Mouse (Mus musculus) intestine, embryonic 15.5 days (tissue): ENCODE measurements at regions not wholly inside any gene's neighbourhood (a gene's known extent, or its start where the extent isn't known, plus 50 kb on each side); places are given as distances from the start of the nearest gene placed in this dataset.

Source experiments
- ATAC-seq: fragments of 200-750 bp; cut with Nextera tagmentation; 2 replicates; pipeline ENCODE4 v1.8.0; 2017; ENCODE audit warnings: moderate TSS enrichment, moderate library complexity
- H3K27ac ChIP-seq: fragments of 300-500 bp; sonication (generic); 2 replicates; pipeline ENCODE4 v1.5.1; 2015; ENCODE audit warnings: mild to moderate bottlenecking, inconsistent platforms
- H3K27me3 ChIP-seq: fragments of 300-500 bp; sonication (generic); replicated peaks from 2 replicates; pipeline ENCODE4 v1.6.1; 2015; ENCODE audit warnings: inconsistent platforms
- H3K36me3 ChIP-seq: fragments of 300-500 bp; sonication (generic); 2 replicates; pipeline ENCODE4 v1.6.1; 2015; ENCODE audit warnings: inconsistent platforms
- H3K4me1 ChIP-seq: fragments of 300-500 bp; sonication (generic); replicated peaks from 2 replicates; pipeline ENCODE4 v1.6.1; 2015; ENCODE audit warnings: inconsistent platforms
- H3K4me2 ChIP-seq: fragments of 300-500 bp; sonication (generic); replicated peaks from 2 replicates; pipeline ENCODE4 v1.6.1; 2015; ENCODE audit warnings: mild to moderate bottlenecking, inconsistent platforms
- H3K4me3 ChIP-seq: fragments of 300-500 bp; sonication (generic); replicated peaks from 2 replicates; pipeline ENCODE4 v1.5.1; 2015; ENCODE audit warnings: inconsistent platforms
- H3K9ac ChIP-seq: fragments of 300-500 bp; sonication (generic); 2 replicates; pipeline ENCODE4 v1.6.1; 2015; ENCODE audit warnings: inconsistent platforms
- H3K9me3 ChIP-seq: fragments of 300-500 bp; sonication (generic); 2 replicates; pipeline ENCODE4 v1.6.1; 2016; ENCODE audit warnings: inconsistent platforms
- WGBS: fragments of 180-500 bp; shearing (Covaris S2); methylation state at CpG from one replicate; pipeline ENCODE4 v1.1.7; 2015; 5-methylcytosine and 5-hydroxymethylcytosine counted together

DNA sequence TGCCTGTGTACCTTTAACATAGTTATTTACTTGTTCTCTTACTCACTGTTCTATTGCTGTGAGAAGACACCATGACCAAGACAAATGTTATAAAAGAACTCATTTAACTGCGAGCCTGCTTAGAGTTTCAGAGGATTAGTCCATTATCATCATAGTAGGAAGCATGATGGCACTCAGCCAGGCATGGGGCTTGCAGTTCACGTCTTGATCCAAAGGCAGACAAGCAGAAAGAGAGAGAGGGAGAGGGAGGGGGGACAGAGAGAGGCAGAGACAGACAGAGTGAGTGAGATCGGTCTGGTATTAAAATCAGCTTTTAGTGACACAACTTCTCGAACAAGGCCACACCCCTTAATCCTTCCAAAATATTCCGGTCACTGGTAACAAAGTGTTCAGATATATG lies 106.2 kb upstream of the Tbc1d5 start:
- no peaks in the 10 kb centered on the region for H3K4me1 ChIP-seq
- ATAC-seq = no peak
- 75% methylated on average over 5 of the region's 5 CpGs for WGBS
- no peak overlapping the region for H3K9ac ChIP-seq
- H3K9me3 ChIP-seq = no peaks in the 10 kb centered on the region
- no peaks in the 10 kb centered on the region for H3K27me3 ChIP-seq
- no peak overlapping the region for H3K4me2 ChIP-seq
- H3K27ac ChIP-seq = no peak overlapping the region
- H3K36me3 ChIP-seq = no peaks in the 10 kb centered on the region
- H3K4me3 ChIP-seq = no peak overlapping the region

GRCm38 (mm10) chr17:51278771-51279170 lies 99.6 kb upstream of the Tbc1d5 start:
- no peaks in the 10 kb centered on the region for H3K36me3 ChIP-seq
- H3K4me2 ChIP-seq = no peak overlapping the region
- H3K9me3 ChIP-seq = no peaks in the 10 kb centered on the region
- WGBS = 72% methylated on average over 7 of the region's 7 CpGs
- no peaks in the 10 kb centered on the region for H3K4me1 ChIP-seq
- ATAC-seq = no peak
- no peak overlapping the region for H3K27ac ChIP-seq
- H3K27me3 ChIP-seq = no peaks in the 10 kb centered on the region
- no peak overlapping the region for H3K9ac ChIP-seq
- no peak overlapping the region for H3K4me3 ChIP-seq

DNA sequence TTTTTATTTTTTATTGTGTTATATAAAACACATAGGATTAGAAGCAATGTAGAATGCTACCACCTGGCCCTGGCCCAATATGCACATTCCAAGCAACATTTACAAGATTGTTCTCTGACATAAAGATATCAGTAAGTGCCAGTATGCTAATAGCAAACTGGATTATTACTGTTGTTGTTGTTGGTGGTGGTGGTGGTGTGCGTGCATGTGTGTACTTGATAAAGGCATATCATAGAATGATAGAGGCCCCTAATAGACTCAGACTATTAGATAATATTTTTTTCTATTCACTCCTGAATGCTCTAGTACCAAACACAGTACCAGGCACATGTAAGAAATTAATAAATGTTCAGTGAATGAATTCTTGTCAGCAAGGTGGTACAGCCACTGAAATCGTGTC lies 98.9 kb upstream of the Tbc1d5 start:
- H3K9ac ChIP-seq = no peak overlapping the region
- ATAC-seq = no peak

GRCm38 (mm10) chr17:51277161-51277560 lies 98.0 kb upstream of the Tbc1d5 start:
- H3K36me3 ChIP-seq = no peaks in the 10 kb centered on the region
- no peak overlapping the region for H3K4me2 ChIP-seq
- H3K27me3 ChIP-seq = no peaks in the 10 kb centered on the region
- no peak overlapping the region for H3K27ac ChIP-seq
- H3K4me3 ChIP-seq = no peak overlapping the region
- H3K4me1 ChIP-seq = no peaks in the 10 kb centered on the region
- H3K9ac ChIP-seq = no peak overlapping the region
- ATAC-seq = no peak
- H3K9me3 ChIP-seq = no peaks in the 10 kb centered on the region

More for the DNA sequence above, 98.9 kb upstream of the Tbc1d5 start:
- no peak overlapping the region for H3K4me3 ChIP-seq
- no peak overlapping the region for H3K4me2 ChIP-seq
- H3K36me3 ChIP-seq = no peaks in the 10 kb centered on the region
- no peak overlapping the region for H3K27ac ChIP-seq
- 73% methylated on average over 2 of the region's 2 CpGs for WGBS
- no peaks in the 10 kb centered on the region for H3K4me1 ChIP-seq
- no peaks in the 10 kb centered on the region for H3K9me3 ChIP-seq
- H3K27me3 ChIP-seq = no peaks in the 10 kb centered on the region

GRCm38 (mm10) chr17:51272025-51272424 lies 92.9 kb upstream of the Tbc1d5 start:
- 84% methylated on average over 1 of the region's 1 CpGs for WGBS

DNA sequence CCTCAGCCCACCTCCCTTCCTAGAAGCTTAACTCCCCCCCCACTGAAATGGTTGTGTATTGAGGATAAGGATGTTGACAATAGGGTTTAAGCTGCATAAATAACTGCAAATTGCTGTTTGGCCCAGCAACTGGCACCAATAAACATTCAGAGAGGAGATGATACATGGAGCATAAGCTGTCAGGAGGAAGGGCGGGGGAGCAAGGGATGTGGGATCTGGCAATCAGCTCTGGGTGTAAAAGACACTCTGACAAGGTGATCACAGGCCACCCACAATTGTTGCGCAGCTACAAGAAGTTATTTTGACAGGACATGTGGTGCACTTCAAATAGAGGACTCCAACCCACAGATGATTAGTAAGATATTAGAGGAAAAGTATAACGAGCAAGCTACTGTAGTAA lies 83.8 kb upstream of the Tbc1d5 start:
- H3K27me3 ChIP-seq = no peaks in the 10 kb centered on the region
- H3K27ac ChIP-seq = no peak overlapping the region
- no peak for ATAC-seq
- H3K4me1 ChIP-seq = no peaks in the 10 kb centered on the region
- 58% methylated on average over 3 of the region's 3 CpGs for WGBS
- no peaks in the 10 kb centered on the region for H3K36me3 ChIP-seq
- H3K9me3 ChIP-seq = no peaks in the 10 kb centered on the region
- H3K9ac ChIP-seq = no peak overlapping the region
- no peak overlapping the region for H3K4me3 ChIP-seq
- H3K4me2 ChIP-seq = no peak overlapping the region

More at GRCm38 (mm10) chr17:51272025-51272424, 92.9 kb upstream of the Tbc1d5 start:
- no peak overlapping the region for H3K4me2 ChIP-seq
- no peak overlapping the region for H3K4me3 ChIP-seq
- no peak overlapping the region for H3K27ac ChIP-seq
- no peaks in the 10 kb centered on the region for H3K4me1 ChIP-seq
- no peak for ATAC-seq
- no peaks in the 10 kb centered on the region for H3K9me3 ChIP-seq
- H3K36me3 ChIP-seq = no peaks in the 10 kb centered on the region
- H3K27me3 ChIP-seq = no peaks in the 10 kb centered on the region
- H3K9ac ChIP-seq = no peak overlapping the region

GRCm38 (mm10) chr17:51262404-51262803 lies 83.3 kb upstream of the Tbc1d5 start:
- Histone ChIP-seq H3K27ac (no peak overlapping the region), H3K36me3 (no peaks in the 10 kb centered on the region), H3K4me3 (no peak overlapping the region), H3K4me2 (no peak overlapping the region), H3K9ac (no peak overlapping the region), H3K9me3 (no peaks in the 10 kb centered on the region), H3K4me1 (no peaks in the 10 kb centered on the region), H3K27me3 (no peaks in the 10 kb centered on the region)
- no peak for ATAC-seq

DNA sequence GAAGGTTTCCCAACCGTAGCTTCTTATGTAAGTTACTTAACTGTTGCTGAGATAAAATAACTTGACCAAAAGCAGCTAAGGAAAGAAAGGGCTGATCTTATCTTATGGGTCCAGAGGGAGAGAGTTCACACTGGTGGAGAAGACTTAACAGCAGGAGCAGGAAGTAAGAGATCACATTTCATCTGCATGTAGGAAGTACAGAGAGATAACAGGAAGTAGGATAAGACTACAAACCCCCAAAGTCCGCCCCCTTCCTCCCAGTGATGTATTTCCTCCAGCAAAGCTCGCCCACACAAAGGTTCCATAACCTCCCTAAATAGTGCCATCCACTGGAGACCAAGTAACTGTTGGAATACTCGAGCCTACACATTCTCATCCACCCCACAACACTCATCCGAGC lies 79.2 kb upstream of the Tbc1d5 start:
- H3K36me3 ChIP-seq = no peaks in the 10 kb centered on the region
- 84% methylated on average over 5 of the region's 5 CpGs for WGBS
- H3K4me1 ChIP-seq = no peaks in the 10 kb centered on the region
- H3K9ac ChIP-seq = no peak overlapping the region
- H3K4me3 ChIP-seq = no peak overlapping the region
- H3K4me2 ChIP-seq = no peak overlapping the region
- ATAC-seq = no peak
- H3K27me3 ChIP-seq = no peaks in the 10 kb centered on the region
- no peak overlapping the region for H3K27ac ChIP-seq
- H3K9me3 ChIP-seq = no peaks in the 10 kb centered on the region

DNA sequence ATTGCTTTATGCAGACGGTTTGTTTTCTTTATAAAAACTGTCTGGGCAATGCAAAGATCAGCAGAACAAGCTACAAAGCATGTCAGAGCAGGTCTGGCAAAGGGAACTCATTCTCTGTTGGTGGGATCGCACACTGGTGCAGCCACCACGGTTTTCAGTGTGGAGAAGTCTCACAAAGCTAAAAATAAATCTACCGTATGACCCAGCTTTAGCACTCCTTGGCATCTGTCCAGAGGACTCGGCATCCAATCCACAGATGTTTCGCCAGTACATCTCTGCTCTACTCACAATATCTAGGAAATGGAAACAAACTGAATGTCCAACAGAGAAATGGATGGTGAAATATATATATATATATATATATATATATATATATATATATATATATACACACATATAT lies 69.4 kb upstream of the Tbc1d5 start:
- Histone ChIP-seq H3K27me3 (no peaks in the 10 kb centered on the region), H3K9ac (no peak overlapping the region), H3K4me2 (no peak overlapping the region), H3K27ac (no peak overlapping the region), H3K36me3 (no peaks in the 10 kb centered on the region), H3K4me3 (no peak overlapping the region), H3K9me3 (no peaks in the 10 kb centered on the region), H3K4me1 (no peaks in the 10 kb centered on the region)
- ATAC-seq = no peak
- 44% methylated on average over 6 of the region's 6 CpGs for WGBS

DNA sequence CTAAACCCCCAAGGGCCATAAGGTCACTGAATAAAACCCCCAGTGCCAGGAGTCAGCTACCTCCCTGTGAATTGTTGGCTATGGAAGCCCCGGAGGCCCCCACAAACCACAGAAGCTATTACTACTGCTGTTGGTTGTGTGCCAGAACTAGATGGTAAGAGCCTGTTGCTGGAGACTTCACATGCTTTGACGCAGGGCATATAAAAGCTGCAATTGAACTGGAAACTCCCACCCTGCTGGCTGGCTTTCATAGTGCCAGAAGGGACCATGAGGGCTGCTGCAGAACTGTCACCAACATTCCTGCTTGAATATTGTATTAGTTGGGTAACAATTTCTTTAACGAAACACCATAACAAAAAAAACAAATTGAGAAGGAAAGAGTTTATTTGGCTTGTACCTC lies 66.9 kb upstream of the Tbc1d5 start:
- H3K36me3 ChIP-seq = no peaks in the 10 kb centered on the region
- no peak overlapping the region for H3K9ac ChIP-seq
- no peak overlapping the region for H3K4me2 ChIP-seq
- no peak overlapping the region for H3K27ac ChIP-seq
- no peak for ATAC-seq
- H3K9me3 ChIP-seq = no peaks in the 10 kb centered on the region
- H3K4me3 ChIP-seq = no peak overlapping the region
- no peaks in the 10 kb centered on the region for H3K27me3 ChIP-seq
- 85% methylated on average over 3 of the region's 3 CpGs for WGBS
- H3K4me1 ChIP-seq = no peaks in the 10 kb centered on the region

GRCm38 (mm10) chr17:51240360-51240993 lies 61.3 kb upstream of the Tbc1d5 start:
- Histone ChIP-seq H3K4me3 (no peak overlapping the region), H3K9me3 (no peaks in the 10 kb centered on the region), H3K27ac (no peak overlapping the region), H3K4me1 (no peaks in the 10 kb centered on the region), H3K27me3 (no peaks in the 10 kb centered on the region), H3K36me3 (no peaks in the 10 kb centered on the region), H3K9ac (no peak overlapping the region), H3K4me2 (no peak overlapping the region)
- 62% methylated on average over 5 of the region's 5 CpGs for WGBS
- ATAC-seq = no peak

- Histone ChIP-seq H3K9ac (no peak overlapping the region), H3K9me3 (no peaks in the 10 kb centered on the region), H3K27ac (no peak overlapping the region), H3K4me3 (no peak overlapping the region), H3K27me3 (no peaks in the 10 kb centered on the region), H3K4me1 (no peaks in the 10 kb centered on the region), H3K4me2 (no peak overlapping the region), H3K36me3 (no peaks in the 10 kb centered on the region)
- 68% methylated on average over 3 of the region's 3 CpGs for WGBS
- ATAC-seq = no peak
Observed at GRCm38 (mm10) chr17:51239465-51239864, 60.3 kb upstream of the Tbc1d5 start.
